Mouse (Mus musculus) embryonic facial prominence, embryonic 10.5 days (tissue): ENCODE results near the gene Siah3. TPM values are rescaled to one million over a fixed set of nuclear protein-coding genes. Genes with fewer than 3 reads are reported as not detected.

Source experiments
- DNase-seq: peaks from one replicate; pipeline ENCODE4 v3.0.0-alpha.2; 2017; ENCODE audit warnings: low spot score
- H3K27ac ChIP-seq: fragments of 300-500 bp; sonication (generic); replicated peaks from 2 replicates; pipeline ENCODE4 v1.5.1; 2016; ENCODE audit warnings: mild to moderate bottlenecking
- H3K27me3 ChIP-seq: fragments of 300-500 bp; sonication (generic); replicated peaks from 2 replicates; pipeline ENCODE4 v1.6.1; 2016; ENCODE audit warnings: low read depth, mild to moderate bottlenecking; ENCODE audit not compliant: poor library complexity, severe bottlenecking
- H3K36me3 ChIP-seq: fragments of 300-500 bp; sonication (generic); replicated peaks from 2 replicates; pipeline ENCODE4 v1.6.1; 2016; ENCODE audit warnings: mild to moderate bottlenecking, moderate library complexity
- H3K4me1 ChIP-seq: fragments of 300-500 bp; sonication (generic); 2 replicates; pipeline ENCODE4 v1.6.1; 2016
- H3K4me3 ChIP-seq: fragments of 300-500 bp; sonication (generic); 2 replicates; pipeline ENCODE4 v1.5.1; 2016; ENCODE audit warnings: mild to moderate bottlenecking, moderate library complexity
- H3K9me3 ChIP-seq: fragments of 300-500 bp; sonication (generic); 2 replicates; pipeline ENCODE4 v1.6.1; 2016; ENCODE audit warnings: mild to moderate bottlenecking
- WGBS: fragments of 180-500 bp; shearing (Covaris S2); methylation state at CpG from one replicate; pipeline ENCODE4 v1.1.7; 2016; 5-methylcytosine and 5-hydroxymethylcytosine counted together
- polyA plus RNA-seq: library from polyadenylated mRNA; unstranded; fragments of >200 nt; fragmentation: Nextera tagmentation; extraction: Ambion mirVana; gene quantifications from 2 replicates; pipeline ENCODE4 v1.2.1, GENCODE M21; 2016

The Siah3 gene
- polyA plus RNA-seq, 1 experiment from 2014 or later, result 0.06 TPM

DNA sequence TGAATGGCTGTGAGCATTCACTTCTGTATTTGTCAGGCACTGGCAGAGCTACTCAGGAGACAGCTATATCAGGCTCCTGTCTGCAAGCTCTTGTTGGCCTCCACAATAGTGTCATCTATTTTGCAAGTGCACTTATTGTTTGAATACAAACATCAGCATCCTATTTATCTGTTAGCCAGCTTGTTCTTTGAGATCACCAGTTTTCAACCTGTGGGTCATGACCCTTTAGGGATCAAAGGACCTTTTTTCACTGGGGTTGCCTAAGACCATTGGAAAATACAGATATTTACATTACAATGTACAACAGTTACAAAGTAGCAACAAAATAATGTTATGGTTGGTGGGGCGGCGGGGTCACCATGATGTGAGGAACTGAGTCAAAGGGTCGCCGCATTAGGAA lies 1.9 kb upstream of the Siah3 start:
- no peak for DNase-seq
- H3K27me3 ChIP-seq, result peaks cover 41% of the 10 kb centered on the region
- H3K4me3 ChIP-seq, result no peak overlapping the region
- H3K27ac ChIP-seq, result no peak overlapping the region
- no peaks in the 10 kb centered on the region for H3K36me3 ChIP-seq
- 93% methylated on average over 4 of the region's 4 CpGs for WGBS
- H3K9me3 ChIP-seq, result no peaks in the 10 kb centered on the region
- H3K4me1 ChIP-seq, result peaks cover 25% of the 10 kb centered on the region

DNA sequence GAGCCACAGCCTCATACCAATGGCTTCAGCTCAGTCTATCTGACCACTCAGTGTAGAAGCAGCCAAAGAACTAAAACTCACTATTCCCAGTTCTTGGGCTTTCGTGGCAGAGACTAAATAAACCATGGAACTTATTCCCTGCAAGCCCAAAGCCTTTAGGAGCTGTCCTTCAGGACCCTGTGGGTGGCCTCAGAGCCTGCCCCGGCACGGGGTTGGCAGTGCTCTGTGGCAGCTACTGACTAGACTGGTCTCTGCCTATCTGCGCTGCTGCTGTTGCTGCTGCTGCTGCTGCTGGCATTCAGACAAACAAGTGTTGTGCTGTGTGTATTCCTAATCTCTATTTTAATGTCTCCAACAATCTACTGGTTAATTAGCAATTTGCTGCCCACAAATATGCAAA lies 1.1 kb upstream of the Siah3 start:
- Histone ChIP-seq H3K36me3 (no peaks in the 10 kb centered on the region), H3K4me3 (no peak overlapping the region), H3K27ac (no peak overlapping the region), H3K4me1 (peaks cover 27% of the 10 kb centered on the region), H3K9me3 (no peaks in the 10 kb centered on the region), H3K27me3 (peaks cover 49% of the 10 kb centered on the region)
- 11% methylated on average over 4 of the region's 4 CpGs for WGBS
- DNase-seq, result peak; percentile 64

DNA sequence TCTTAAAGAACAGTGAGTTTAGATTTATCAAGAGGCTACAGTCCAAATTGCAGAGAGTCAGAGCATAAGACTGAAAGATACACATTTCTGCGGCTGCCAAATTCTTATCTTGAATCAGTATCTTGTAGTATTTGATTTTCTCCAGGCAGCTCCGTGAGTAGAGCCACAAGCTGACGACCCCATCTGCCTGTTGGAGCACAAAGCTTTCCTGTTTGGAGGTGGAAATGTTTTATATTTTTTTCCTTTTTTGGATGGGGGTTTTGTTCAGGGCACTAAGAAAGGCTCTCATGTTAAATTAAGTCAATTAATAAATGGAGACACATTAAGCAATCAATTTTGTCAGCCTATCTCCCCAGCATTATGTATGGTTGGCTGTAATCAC lies 430 bp upstream of the Siah3 start:
- Histone ChIP-seq H3K9me3 (no peaks in the 10 kb centered on the region), H3K27me3 (peaks cover 52% of the 10 kb centered on the region), H3K4me3 (peak overlapping the region; percentile 52), H3K27ac (no peak overlapping the region), H3K36me3 (no peaks in the 10 kb centered on the region), H3K4me1 (peaks cover 33% of the 10 kb centered on the region)
- DNase-seq, result no peak
- WGBS, result 50% methylated on average over 3 of the region's 3 CpGs

DNA sequence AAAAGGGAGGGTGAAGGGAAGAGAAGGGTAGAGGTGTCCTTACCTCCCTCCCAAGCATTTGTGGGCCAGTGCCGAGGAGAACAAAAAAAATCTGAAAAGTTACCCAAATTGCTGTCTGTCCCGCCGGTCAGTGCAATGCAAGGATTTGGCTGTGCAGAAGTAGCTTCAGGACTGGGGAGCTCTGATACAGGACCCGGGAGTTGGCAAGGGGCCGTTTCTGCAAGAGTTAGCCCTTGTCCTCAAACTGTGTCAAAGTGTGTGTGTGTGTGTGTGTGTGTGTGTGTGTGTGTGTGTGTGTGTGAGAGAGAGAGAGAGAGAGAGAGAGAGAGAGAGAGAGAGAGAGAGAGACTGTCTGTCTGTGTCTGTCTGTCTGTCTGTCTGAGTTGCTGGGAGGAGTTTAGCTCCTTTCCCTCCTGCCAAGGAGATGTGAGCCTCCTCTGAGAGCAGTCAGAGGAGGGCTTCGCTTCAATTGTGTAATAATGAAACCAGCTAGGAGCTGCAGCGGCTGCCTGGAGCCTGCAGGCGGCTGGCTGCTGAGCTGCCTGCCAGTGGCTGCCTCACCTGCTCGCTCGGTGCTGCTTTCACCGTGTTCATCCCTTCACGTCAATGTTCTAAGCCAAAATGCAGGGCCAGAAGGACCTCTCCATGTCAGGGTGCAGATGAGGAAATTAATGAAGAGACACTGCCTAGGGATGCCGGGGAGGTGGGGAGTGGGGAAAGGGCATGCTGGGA lies 873 bp downstream of the Siah3 start:
- Histone ChIP-seq H3K27ac (no peak overlapping the region), H3K4me3 (peak overlapping the region; percentile 52), H3K36me3 (no peaks in the 10 kb centered on the region), H3K4me1 (peaks cover 40% of the 10 kb centered on the region), H3K9me3 (no peaks in the 10 kb centered on the region), H3K27me3 (peaks cover 55% of the 10 kb centered on the region)
- 5% methylated on average over 13 of the region's 13 CpGs for WGBS
- DNase-seq, result peak; percentile 59

DNA sequence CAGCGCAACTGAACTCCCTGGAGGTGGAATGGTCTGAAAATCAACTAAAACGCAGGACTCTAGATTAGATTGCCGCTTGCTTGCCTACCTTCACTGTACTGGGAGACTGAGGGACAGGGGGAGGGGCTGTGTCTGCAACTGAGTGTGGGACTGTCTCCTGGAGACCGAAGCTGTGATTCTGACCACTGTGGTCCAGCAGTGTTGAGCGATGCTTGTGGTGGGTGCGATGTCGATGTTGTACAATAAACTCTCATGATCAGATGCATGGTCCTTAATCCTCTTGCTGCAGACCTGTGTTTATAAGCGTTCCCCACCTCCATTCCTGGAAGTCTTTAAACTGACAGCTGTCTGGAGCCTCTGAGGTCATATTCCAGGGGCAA lies 1.4 kb downstream of the Siah3 start:
- peak; percentile 23 for DNase-seq
- H3K27ac ChIP-seq, result no peak overlapping the region
- peaks cover 55% of the 10 kb centered on the region for H3K27me3 ChIP-seq
- 35% methylated on average over 8 of the region's 8 CpGs for WGBS
- no peaks in the 10 kb centered on the region for H3K9me3 ChIP-seq
- no peaks in the 10 kb centered on the region for H3K36me3 ChIP-seq
- H3K4me3 ChIP-seq, result peak overlapping the region; percentile 52
- H3K4me1 ChIP-seq, result peaks cover 40% of the 10 kb centered on the region

DNA sequence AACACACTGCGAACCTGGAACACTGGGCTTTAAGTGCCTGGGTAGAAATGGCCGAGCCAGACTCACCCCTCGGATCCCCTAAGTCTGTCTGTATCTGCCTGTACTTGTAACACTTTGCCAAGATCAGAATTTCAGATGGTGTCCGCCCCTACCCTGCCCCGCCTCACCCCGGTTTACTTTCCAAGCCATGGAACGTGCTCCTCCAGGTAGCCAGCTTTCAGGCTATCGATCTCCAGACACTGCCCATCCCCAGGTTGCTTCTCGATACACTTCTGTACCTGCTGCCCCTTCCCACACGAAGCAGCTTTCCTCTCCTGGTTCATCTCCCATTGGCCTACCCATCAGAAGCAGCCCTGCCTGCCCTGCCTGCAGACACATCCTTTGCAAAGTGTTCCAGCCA lies 3.6 kb downstream of the Siah3 start:
- Histone ChIP-seq H3K4me3 (no peak overlapping the region), H3K27me3 (peaks cover 55% of the 10 kb centered on the region), H3K27ac (no peak overlapping the region), H3K36me3 (no peaks in the 10 kb centered on the region), H3K9me3 (no peaks in the 10 kb centered on the region), H3K4me1 (peaks cover 40% of the 10 kb centered on the region)
- 84% methylated on average over 10 of the region's 10 CpGs for WGBS
- no peak for DNase-seq

DNA sequence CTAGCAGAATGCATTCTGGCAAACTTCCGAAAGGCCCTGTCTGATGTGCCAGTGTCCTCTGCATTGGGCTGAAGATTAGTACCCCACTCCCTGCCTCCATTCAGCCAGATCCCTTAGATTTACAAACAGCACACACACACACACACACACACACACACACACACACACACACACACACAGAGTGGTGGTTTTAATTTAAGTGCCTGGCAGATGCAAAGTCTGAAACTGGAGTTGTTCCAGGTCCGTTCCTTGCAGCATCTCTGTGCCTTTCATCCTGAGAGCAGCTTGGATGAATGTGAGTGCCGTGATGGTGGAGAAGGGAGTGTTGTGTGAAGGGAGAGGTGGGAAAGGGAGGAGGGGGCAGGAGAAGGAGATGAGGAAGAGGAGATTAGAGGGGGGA lies 4.2 kb downstream of the Siah3 start:
- Histone ChIP-seq H3K36me3 (no peaks in the 10 kb centered on the region), H3K27me3 (peaks cover 50% of the 10 kb centered on the region), H3K4me1 (peaks cover 40% of the 10 kb centered on the region), H3K27ac (peak overlapping the region; percentile 19; the same call in 1 of the 2 replicates), H3K9me3 (no peaks in the 10 kb centered on the region), H3K4me3 (no peak overlapping the region)
- no peak for DNase-seq
- 48% methylated on average over 3 of the region's 3 CpGs for WGBS

DNA sequence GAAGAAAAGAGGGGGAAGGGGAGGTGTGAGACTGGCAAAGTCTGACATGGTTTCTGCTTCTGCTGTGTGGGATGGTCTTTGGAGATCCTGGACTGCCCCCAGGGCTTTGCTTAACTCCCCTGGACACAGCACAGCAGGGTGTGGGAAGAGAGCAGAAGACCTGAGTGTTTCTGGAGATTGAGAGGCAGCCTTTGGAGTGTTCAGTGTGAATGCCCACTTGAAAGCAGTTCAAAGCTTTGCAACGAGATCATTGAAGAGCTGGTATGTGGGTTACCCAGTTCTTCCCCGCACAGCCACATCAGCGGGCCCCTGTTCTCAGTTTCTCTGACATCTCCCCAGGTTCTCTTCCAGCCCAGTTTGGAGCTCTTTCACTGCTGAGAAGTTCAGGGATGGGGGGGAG lies 4.7 kb downstream of the Siah3 start:
- no peak for DNase-seq
- WGBS, result 33% methylated on average over 3 of the region's 3 CpGs
- no peaks in the 10 kb centered on the region for H3K36me3 ChIP-seq
- H3K4me1 ChIP-seq, result peaks cover 39% of the 10 kb centered on the region
- peak overlapping the region; percentile 19; the same call in 1 of the 2 replicates for H3K27ac ChIP-seq
- no peaks in the 10 kb centered on the region for H3K9me3 ChIP-seq
- H3K27me3 ChIP-seq, result peaks cover 45% of the 10 kb centered on the region
- no peak overlapping the region for H3K4me3 ChIP-seq

DNA sequence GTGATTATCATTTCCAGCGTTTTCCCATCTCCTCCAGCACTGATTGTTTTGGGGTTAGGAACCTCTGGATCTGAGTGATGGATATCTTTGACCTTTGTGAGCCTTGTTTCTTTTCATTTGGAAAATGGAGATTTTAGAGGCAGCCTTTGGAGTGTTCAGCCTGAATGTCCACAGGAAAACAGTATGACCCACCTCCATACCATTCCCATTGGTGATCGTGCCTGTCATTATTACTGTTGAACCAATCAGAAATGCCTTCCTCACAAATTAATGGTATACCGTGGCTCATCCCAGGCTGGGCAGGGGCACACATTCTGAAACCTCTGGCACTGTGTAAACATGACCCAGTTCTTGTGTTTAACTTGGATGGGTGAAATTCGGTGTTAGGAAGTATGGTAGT lies 6.0 kb downstream of the Siah3 start:
- Histone ChIP-seq H3K27me3 (peaks cover 34% of the 10 kb centered on the region), H3K36me3 (no peaks in the 10 kb centered on the region), H3K4me1 (peaks cover 25% of the 10 kb centered on the region), H3K9me3 (no peaks in the 10 kb centered on the region), H3K4me3 (no peak overlapping the region), H3K27ac (no peak overlapping the region)
- DNase-seq, result no peak
- 83% methylated on average over 4 of the region's 4 CpGs for WGBS

DNA sequence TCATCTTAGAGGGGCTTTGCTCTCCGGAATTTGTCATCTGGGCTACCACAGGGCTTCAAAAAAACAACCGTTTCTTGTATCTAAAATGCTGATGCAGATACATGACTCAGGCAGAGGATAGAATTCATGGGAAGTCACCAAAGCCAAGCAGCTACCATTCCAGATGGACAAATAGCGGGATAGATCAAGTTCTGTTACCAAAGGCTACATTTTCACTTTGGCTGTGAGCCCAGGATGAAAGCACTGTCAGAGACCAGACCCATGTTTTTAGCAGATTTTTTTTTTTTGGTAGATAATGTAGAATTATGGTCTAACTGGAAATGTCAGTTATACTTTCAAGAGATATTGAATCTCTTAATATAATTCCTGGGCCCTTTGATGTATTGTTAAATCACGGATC lies 7.4 kb downstream of the Siah3 start:
- no peak overlapping the region for H3K27ac ChIP-seq
- 89% methylated on average over 4 of the region's 4 CpGs for WGBS
- no peaks in the 10 kb centered on the region for H3K9me3 ChIP-seq
- no peak for DNase-seq
- H3K27me3 ChIP-seq, result peaks cover 21% of the 10 kb centered on the region
- H3K4me1 ChIP-seq, result peaks cover 15% of the 10 kb centered on the region; the same call in 1 of the 2 replicates
- H3K4me3 ChIP-seq, result no peak overlapping the region
- H3K36me3 ChIP-seq, result no peaks in the 10 kb centered on the region

DNA sequence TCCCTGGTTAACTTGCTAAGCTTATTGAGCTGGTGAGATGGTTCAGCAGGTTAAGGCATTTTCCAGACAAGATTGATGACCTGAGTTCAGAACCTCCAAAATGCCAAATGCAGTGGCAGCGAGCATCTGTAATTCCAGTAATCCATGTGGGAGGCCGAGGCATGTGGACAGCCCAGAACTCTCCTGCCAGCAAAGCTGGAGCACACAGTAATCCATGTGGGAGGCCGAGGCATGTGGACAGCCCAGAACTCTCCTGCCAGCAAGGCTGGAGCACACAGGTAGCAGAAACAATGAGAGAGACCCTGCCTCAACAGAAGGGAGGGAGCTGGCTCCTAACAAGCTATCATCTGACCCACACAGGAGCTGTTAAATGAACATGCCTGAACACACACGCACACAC lies 13.2 kb downstream of the Siah3 start:
- DNase-seq, result no peak
- Histone ChIP-seq H3K27me3 (no peaks in the 10 kb centered on the region), H3K9me3 (no peaks in the 10 kb centered on the region), H3K4me3 (no peak overlapping the region), H3K27ac (no peak overlapping the region), H3K4me1 (peaks cover 3% of the 10 kb centered on the region; the same call in 1 of the 2 replicates), H3K36me3 (no peaks in the 10 kb centered on the region)
- 88% methylated on average over 4 of the region's 4 CpGs for WGBS

DNA sequence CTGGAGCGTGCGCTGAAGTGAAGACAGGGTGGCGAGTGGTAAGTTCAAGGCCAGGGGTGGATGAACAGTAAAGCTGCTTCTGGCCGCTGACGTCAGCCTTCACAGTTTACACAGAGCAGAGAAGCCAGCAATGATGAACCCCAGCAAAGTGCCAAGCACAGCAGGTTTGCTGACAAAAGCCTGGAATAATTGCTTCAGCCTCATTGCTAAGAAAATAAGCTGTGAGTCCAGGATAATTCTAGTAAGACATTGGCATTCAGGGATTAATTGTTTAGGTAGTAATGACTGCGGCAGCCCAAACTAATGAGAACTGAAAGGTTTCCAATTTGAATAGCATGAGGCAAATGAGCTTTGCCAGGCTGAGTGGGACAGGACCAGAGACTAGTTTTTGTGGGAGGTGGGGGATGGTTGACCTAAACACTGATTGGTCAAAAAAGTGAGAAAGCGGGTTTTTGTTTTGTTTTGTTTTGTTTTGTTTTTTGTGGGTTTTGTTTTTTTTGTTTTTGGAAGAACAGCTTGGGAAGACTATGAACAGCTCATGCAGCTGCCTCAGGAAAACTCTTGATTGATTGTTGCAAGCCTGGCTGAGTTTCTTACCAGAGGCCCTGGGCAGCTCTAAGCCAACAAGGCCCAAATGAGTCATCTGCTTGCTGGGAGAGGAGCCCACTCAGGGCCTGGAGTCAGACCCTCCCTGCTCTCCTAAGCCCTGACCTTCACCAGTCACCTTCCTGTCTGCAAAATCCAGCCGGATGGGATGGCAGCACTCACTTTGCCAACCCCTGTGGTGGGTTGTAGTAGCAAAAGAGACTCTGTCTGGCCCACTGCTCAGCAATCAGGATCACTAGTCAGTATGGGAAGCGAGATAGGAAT lies 17.5 kb downstream of the Siah3 start:
- H3K27ac ChIP-seq, result no peak overlapping the region
- DNase-seq, result no peak

DNA sequence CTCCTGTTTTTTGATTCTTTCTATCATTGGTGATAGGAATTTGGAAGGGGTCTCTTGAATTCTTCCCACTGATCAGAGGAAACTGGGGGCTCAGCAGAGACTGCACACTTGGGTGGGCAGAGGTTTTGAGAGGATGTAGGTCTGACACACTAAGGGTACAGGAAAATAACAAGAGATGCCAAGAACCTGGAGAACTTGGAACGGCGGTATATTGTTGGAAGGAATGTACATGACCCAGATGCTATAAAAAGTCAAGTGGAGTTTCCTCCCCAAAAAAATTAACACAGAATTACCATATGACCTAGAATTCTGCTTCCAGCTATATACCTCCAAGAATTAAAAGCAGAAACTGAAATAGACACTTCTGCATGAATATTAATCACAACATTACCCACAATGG lies 20.1 kb downstream of the Siah3 start:
- Histone ChIP-seq H3K36me3 (no peaks in the 10 kb centered on the region), H3K4me3 (no peak overlapping the region), H3K27me3 (no peaks in the 10 kb centered on the region), H3K9me3 (no peaks in the 10 kb centered on the region), H3K27ac (no peak overlapping the region), H3K4me1 (peaks cover 3% of the 10 kb centered on the region; the same call in 1 of the 2 replicates)
- no peak for DNase-seq
- 93% methylated on average over 2 of the region's 2 CpGs for WGBS

More for the DNA sequence above, 17.5 kb downstream of the Siah3 start:
- H3K4me1 ChIP-seq, result peaks cover 3% of the 10 kb centered on the region; the same call in 1 of the 2 replicates
- H3K27me3 ChIP-seq, result no peaks in the 10 kb centered on the region
- WGBS, result 73% methylated on average over 9 of the region's 9 CpGs
- H3K36me3 ChIP-seq, result no peaks in the 10 kb centered on the region
- H3K4me3 ChIP-seq, result no peak overlapping the region
- H3K9me3 ChIP-seq, result no peaks in the 10 kb centered on the region
